Mouse (Mus musculus) adrenal gland, postnatal 36 days (tissue): ENCODE data around the gene Cfap300. TPM values are rescaled to one million over a fixed set of nuclear protein-coding genes. Genes with fewer than 3 reads are reported as not detected.

Experiments
- DNase-seq, 2 experiments: peaks; one replicate each; pipeline ENCODE4 v3.0.0; 2021; ENCODE audit warnings: mixed read lengths in 1 of 2
- total RNA-seq, 2 experiments: library from RNA; stranded (reverse); gene quantifications; 2 replicates each; pipeline ENCODE4 v1.2.3; 2021

The Cfap300 gene
- total RNA-seq, 2 experiments from 2014 or later, result 3.7 to 7.4 TPM

DNA sequence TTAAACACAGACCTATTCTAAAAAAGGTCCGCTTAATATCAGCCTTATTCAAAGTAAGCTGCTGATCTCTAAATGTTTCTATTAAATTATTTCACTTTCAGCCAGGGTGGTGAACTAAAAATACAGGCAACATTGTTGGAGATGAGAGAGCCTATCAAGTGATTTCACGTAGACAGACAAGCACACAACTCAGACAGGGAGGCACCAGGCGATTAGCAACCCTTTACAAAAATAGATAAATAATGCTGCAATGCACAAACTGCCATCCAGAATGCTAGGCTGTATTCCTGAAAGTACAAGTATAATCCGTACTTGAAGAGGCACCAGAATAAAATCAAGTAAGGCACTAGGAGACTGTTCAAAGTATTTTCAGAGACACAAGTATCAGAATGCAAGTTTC is 58.3 kb downstream of the Cfap300 start:
- no peak for DNase-seq

DNA sequence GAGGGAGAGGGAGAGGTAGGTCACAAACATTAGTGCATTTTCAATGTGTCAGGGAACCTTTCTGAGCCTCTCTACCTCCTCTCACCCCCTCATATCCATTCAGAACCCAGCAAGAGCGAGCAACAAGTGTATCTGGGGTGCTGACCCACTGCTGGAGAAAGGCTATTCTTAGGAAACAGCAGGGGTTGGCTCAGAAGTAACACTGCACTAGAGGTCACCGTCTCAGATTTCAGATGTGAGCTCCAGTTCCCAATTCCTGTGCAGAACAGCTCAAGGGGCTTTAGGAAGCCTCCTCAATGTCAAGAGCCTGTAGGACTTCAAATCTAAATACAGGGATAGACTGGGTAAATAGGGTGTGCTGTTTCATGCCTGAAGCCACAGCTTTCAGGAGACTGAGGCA is 59.0 kb downstream of the Cfap300 start:
- DNase-seq, result no peak

DNA sequence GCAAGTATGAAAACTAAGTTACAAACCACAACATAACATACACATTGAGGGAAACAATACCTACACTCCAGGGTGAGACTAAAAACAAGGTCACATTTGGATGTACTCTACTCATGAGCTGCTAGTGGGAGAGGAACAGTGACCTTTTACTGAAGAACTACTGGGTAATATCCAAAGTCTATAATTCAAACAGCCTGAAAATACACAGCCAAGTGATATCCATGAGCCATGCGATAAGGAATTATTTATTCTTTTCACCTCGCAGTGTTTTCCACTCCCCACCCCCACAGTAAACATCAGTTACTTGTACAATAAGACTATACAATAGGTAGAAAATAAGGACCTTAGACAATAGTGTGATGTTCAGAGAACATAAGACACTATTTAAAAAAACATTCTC is 62.5 kb downstream of the Cfap300 start:
- DNase-seq, result no peak

DNA sequence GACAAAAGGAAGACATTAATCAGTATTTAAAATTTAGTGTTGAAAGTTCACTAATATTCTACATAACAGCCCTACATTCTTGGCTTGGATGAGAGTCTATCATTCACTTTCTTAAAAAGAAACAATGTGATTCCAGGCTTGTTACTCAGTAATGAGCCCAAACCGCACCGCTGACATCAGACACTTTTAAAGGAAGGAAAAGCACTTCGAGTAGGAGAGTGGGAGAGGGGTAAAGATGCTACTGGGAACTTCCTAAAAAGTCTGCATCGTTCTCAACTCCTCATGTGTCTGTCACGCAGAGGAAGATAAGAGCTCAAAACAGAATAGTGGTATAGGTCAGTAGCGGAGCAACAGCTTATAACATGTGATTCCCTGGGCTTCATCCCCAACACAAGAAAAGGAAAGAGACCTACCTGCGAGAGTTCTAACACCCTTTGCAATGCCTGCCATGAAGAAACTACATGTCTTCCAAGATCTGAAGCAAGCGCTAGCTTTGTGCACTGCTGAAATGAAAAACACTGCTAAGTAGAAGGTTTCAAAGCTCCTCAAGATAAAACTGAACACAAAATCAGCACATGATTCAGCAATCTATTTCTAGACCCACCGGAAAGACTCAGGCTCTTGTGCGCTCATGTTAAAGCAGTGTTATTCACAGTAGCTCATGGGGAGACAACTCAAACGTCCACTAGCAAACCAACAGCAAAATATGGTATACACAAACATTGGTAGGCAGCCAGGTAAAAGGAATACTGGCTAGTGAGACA is 63.3 kb downstream of the Cfap300 start:
- no peak for DNase-seq

DNA sequence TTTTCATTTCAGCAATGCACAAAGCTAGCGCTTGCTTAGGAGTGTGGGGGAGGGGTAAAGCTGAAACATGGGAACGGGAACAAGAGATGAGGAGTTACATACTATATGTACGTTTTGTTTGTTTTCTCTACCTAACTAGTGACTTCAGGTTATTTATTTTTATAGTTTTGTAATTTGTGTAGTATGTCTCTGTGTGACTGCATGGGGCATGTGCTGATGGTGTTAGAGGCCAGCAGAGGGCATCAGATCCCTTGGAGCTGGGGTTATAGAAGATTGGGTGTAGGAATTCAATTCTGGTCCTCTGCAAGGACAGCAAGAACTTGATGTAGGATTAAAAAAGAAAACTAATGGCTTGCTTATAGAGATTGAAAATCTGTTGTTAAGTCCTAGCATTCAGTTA is 64.1 kb downstream of the Cfap300 start:
- DNase-seq, result no peak

DNA sequence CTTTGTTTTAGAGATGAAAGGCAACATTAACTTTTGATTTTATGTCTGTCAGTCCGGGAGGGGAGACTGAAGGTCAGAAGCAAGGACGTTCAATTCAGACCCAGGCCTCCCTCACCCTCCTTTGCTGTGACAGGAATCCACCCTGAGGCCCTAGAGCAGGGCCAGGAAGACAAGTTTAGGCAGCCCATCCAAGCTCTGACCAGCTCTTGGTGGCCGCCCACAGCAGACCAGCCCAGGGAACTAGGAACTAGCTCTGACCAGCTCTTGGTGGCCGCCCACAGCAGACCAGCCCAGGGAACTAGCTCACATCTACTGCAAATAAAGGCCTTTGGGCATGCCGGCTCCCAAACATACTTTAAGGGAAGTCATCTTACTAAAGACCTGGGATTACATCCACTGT is 65.0 kb downstream of the Cfap300 start:
- DNase-seq, result peak; percentile 20 to 27

DNA sequence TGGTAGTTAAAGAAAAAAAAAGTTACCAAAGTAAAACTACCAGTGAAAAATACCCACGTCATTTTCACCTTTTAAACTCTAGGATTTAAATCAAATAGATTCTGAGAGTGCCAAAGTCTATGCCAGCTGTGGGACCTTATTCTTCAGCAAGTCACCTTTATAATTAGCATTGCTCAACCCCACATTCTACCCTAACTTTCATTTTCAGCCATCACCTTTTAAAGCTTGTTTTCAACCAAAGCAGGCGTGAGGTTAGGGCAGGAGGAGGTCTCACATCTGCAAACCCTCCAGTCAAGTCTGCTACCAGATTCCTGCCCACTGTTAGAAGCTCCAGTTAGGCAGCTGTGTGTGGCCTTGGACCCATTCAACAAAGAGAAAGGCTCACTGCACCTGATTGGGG is 70.6 kb downstream of the Cfap300 start:
- DNase-seq, result no peak

Other genes with a start within 250 kb of the Cfap300 start
- 10 to 100 TPM; 48.7 to 59.8 TPM for gene Birc2, start 205.8 kb downstream of the Cfap300 start, total RNA-seq
- gene Birc3, start 169.6 kb downstream of the Cfap300 start, total RNA-seq, result 10 to 100 TPM; 19.7 to 30.9 TPM
- 10 to 100 TPM; 79.7 to 81.0 TPM for gene Yap1, start 38.2 kb downstream of the Cfap300 start, total RNA-seq
- 10 to 100 TPM; 10.6 to 11.8 TPM for gene Cep126, start 91.5 kb upstream of the Cfap300 start, total RNA-seq